Mouse (Mus musculus) cerebellum, postnatal 25 days (tissue): ENCODE measurements around the gene Fzr1.
A peak's percentile ranks its signal among the peaks of the same experiment; 100 is the strongest.

ENCODE experiments used
- DNase-seq, 2 experiments: peaks; one replicate each; pipeline ENCODE4 v3.0.0; 2021; ENCODE audit warnings: mixed read lengths in 2 of 2

Gene Fzr1

DNA sequence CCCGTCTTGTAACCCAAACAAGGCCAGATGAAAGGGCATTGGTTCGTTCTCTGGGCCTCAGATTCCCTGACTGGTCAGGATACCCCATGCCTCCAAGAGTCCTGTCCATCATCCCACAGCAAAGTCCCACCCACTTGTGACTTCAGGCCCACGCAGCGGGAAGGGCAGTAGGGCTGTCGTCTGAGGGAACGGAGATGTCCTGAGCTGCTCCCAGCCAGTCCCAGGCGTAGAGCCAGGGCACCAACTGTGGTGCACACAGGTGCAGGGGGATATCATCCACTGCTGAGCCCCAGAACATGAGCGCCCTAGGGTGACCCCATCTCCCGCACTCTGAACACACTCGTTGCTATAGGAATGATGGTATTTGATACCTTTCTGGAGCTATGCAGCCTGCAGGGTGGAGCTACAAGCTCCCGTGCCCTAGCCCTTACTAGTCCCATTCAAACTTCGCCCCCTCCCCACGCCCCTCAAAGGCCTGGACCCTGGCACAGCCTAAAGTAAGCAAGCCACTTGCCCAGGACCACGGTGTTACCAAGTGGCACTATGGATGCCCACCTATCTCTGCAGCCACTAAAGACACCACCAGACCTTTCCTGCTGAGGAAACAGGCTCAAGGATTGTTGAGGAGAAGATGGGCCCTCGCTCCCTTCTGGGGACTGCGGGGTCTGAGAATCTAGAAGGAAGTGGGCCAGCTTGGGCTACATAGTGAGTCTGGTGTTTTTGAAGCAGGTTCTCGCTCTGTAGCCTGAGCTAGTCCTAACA is 37.4 kb upstream of the Fzr1 start:
- peak; percentile 66 to 73 for DNase-seq

DNA sequence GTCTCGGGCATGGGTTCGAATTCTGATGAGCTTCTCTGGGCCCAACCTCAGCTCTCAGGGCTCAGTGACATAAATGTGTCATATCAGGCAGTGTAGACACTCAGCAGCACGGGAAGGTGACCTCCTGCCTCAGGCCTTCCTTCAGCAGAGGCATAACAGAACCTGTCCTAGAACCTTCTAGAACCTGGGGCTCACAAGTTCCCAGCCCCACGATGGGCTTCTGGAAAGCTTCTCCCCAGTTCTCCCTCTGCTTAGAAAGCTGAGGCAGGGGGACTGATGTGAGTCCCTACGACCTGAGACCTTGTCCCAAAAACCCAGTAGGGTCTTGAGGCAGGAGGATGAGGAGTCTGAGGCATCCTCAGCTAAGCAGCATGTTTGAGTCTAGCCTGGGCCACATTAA is 36.8 kb upstream of the Fzr1 start:
- no peak for DNase-seq

DNA sequence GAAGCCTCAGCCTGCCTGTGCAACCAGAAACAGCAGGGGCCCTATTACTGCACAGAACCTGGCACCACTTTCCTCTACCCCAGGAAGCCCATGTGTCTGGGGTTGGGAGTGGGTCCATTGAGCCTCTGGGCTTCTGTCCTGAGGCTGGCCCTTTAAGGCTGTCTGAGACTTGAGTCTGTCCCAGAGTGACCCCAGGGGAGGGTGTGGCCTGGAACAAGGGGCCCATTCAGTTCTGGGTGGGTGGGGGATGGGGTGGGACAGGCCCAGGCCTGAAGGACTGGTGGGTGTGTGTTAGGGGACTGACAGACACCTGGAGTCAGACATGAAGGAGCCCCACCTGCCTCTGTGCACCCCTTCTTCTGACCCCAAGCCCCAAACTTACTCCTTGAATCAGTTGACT is 36.4 kb upstream of the Fzr1 start:
- no peak for DNase-seq

DNA sequence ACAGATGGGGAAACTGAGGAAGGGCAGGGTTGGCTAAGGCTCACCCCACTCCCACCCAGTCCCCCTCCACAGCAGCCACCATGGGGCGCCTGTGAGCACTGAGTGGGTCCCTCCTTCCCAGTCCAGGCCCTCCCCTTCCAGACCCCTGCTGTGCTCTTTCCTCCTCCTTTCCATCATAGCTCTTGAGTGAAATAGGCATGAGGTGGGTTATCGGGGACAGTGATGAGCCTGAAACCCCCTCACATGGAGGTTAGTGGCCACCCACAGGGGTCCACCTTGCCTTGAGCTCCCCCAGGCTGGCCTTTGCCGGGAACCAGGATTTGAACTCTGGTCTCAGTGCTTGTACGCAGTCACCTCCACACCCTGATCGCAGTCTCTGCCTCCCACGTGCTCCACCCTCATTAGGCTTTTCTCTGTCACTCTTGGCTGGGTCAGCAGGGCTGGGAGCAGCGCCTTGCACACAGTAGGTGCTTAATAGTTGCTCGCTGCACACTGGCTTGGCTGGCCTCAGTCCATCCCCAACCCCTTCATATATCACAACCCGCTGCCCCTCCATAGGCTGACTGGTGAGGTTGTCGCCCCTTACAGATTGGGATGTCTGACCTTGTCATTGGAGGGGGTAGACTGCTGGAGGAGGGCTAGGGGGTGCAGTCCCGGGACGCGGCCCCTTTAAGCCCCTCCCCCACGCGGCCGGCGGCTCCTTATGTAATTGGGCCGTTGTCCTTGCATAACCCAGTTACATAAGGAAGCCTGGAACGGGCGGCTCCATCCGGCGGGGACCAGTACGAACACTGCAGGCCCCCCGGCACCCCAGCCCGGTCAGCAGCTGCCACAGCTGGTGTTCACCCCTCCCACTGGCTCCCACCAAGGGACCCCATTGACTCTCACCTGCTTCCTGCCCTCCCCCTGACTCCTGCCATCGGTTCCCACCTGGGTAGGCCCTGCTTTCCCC is 35.3 kb upstream of the Fzr1 start:
- peak; percentile 89 to 91 for DNase-seq

DNA sequence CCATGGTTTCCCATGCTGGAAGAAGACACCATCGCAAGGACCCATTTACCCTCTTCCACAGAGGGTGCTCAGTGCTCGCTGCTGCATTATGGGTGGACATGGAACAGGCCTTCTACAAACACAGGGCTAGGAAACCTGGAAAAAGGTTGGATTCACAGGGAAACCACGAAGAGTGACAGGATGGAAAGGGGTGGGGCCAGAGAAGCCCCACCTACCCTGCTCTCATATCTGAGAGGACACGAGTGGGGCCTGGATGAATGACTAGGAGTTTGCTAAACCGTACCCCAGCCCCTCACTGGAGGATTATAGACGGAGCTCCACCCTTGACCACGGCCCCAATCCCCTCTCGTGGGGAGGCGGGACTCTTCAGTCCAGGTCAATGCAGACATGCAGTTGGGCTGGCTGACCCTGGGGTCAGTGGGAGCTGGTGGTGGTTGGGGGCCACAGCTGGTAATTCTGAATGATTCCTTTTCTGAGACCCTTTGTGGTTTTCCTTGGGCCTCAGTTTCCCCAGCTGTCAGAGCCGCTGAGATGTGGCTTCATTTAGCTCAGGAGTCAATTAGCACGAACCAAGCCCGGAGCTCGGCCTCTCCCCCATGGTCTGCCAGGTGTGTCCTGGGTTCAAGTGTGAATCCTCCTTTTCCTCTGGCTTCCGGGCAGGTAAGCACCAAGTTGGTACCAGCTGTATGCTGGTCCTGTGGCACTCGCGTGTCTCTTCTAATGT is 34.4 kb upstream of the Fzr1 start:
- DNase-seq = peak in 1 of 2 experiments; percentile 64

DNA sequence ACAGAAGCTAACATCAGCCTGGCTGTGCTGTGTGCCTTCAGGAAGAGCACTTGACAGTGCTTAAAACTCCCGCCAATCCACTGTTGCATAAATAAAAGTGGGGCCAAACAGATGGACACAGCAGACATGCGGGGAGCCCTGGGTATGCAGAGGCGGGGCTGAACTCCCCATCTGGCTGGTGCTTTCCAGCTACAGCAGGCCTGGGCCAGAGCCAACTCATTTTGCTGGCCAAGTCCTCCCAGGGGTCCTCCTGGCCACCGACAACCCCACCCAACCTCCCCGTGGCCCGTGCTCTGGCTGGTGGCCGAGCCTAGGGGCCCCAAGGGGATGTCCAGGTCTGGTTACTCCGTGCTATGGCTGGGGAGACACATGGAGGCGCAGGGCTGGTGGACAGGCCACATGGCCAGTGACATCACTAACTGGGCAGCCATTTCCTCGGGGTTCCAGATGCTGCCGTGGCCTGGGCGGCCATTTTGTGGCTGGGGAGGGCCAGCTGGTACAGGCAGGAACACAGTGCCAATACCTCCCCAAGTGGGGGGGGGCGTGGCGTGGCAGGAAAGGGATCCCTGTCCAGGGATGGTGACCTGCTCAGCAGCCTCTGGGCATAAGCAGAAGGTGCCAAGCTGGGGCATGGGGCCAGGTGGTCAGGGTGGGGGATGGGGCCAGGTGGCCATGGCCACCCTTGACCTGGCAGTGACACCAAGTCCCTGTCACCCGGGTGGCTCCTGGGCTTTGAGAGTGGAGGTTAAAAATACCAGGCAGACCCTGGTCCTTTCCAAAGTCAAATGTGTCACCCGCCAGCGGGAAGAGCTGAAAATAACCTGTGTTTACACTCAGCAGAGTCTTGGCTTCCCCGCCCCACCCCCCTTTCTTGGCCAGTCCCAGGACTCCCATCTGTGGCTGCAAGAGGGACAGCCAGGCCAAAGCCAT is 33.4 kb upstream of the Fzr1 start:
- DNase-seq = peak; percentile 94

DNA sequence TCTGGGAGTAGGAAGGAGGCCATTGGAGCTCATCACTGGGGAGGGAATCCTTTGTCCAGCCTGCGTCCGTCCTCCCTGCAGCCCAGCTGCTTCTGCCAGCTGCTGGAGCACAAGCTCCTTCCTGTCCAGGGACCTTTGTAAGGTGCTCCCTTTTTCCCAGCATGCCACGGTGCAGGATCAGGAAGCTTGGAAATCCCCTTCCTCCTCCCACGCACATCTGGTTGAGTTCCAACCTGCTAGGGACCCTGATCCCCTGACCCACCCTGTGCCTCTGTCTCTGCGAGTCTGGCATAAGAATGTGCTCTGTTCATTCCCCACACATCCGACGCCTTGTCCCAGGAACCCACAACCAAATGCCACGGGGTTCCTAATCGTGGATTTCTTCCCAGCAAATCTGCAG is 32.7 kb upstream of the Fzr1 start:
- DNase-seq = no peak

DNA sequence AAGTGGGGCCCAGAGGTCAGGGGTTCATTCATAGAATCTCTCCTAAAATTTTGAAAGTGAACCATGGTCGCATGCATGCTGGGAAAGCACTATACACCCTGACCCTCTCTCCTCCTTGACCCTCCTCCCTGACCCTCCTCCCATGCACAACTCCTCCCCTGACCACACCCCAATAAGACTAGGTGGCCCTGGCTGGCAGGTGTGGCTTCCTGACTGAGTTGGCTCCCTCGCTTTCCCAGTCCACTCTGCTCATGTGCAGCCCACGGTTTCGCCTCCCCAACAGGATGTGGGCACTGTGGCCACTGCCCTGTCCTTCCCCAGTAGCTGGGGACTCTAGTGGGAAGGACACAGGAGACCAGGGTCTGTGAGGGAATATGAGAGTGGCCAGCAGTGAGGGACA is 32.0 kb upstream of the Fzr1 start:
- no peak for DNase-seq

DNA sequence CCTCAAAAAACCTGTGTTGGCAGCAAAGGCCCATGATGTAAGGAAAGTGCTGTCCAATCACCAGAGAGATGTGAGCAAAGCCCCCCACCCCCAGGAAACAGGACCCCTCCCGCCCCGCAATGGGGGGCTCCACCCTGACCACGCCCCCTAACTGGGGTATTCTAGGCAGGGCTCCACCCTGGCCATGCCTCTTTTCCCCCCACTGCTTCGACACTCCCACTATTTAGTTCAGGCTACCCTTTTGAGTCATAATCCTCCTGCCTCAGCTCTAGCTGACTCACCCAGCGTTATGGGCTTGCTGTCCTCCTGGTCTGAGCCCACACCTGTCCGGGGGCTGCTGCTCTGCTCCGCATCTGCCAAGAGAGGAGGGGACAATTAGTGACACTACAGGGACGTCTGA is 31.0 kb upstream of the Fzr1 start:
- DNase-seq = no peak

DNA sequence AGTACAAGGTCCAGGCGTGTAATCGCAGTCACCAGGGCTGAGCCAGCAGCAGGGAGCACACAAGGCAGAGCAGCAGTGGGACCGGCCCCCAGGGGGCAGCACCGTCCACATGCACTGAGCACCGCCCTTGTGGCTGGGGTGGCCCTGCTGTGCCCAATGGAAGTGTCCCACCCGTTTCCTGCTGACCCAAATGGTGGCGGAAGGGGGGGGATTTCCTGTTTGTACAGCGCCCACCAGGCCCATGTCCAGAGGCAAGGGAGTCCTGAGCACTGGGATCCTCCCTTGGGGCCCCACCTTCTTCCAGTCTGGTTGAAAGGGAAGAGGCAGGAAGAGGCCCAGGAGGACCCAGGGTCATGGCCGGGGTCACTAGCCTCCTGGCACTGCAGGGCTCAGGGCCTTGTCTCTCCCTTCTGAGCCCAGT is 30.6 kb upstream of the Fzr1 start:
- peak; percentile 73 to 84 for DNase-seq

DNA sequence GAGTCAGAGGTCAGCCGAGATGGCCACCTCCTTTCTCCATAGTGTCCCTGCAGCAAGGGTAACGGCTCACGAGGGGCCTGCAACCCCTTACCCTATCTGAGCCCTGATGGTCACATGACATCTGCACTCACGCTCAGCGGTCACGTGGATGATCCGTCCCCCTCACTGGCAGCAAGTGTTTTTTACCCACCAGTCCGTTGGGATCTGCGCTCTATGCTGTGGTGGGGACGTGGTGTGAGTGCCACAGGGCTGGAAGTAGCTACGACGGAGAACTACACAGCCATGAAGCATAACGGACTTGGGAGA is 30.1 kb upstream of the Fzr1 start:
- DNase-seq = no peak

DNA sequence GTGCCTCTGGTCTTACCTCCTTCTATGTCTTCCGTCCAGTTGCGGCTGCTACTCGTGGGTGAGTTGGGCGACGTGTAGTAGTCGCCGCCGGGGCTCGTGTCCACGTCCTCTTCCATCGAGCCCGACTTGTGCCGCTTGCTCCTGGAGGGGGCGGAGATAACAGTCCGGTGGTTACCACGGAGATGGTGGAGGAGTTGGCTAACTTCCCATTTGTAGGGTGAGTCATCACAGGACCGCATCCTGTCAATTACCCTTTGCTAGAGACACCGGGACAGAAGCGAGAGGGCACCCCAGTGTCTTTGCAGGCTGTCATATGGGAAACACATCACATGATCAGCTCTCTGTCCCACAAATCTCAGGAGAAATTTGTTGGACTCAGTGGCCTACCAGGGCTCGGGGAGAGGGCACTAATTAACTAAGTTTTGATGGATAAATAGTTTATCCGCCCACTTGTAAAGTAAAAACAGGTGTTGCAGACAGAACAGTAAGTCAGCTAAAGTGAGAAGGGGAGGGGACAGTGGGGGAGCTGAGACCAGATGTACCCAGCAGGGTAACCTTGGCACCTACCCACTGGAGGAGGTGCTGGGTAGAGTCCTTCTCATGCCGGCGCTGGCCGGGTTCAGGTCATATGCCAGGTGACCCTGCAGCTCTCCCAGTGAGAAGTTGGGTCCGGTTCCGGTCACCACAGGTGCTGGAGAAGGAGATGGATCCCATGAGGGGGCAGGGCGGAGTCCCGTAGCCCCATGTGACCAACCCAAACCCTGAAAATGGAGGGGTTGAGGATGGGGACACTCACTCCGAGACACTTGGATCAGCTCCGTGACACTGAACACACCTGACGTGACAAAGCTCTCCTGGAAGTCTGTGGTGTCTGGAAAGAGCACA is 29.5 kb upstream of the Fzr1 start:
- peak; percentile 86 to 88 for DNase-seq

DNA sequence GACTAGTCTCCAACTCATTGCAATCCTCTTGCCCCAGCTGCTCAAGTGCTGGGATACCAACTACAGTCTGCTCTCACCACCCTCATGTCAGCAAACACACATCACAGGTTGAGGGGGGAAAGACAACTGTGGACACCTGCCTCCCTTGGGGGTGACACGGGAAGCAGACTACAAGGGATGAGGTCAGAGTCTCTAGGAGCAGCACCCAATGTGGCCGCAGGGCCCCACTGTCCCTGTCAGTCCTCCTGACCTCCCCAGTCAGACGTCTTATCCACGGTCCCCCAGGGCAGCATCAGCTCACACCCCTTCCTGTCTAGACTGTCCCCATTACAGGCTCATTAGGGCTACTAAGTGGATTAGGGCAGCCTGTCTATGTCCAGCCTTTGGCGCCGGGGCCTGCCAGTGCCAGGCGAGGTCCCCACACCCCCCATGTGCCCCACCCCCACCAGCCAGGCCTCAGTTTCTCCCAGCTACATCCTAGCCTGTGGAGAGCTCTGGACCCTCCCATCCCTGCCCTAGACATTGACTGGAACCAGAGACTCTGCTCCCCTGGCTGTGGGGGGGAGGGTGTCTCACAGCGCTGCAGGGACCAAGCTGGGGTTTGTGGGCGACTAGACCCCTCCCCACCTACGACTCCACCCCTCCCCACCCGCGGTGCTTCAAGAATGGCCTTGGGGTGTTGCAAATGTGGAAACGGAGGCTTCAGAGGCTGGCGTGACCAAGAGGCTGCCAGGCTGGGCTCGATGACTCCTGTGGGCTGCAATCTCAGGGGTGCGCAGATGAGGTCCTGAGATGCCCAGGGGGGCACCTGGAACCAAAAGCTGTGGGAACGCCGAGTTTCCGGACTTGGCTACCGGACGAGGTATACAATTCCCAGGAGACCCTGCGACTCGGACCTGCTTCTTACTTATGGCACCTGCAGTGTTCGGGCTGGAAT is 28.5 kb upstream of the Fzr1 start:
- DNase-seq = peak in 1 of 2 experiments; percentile 58

DNA sequence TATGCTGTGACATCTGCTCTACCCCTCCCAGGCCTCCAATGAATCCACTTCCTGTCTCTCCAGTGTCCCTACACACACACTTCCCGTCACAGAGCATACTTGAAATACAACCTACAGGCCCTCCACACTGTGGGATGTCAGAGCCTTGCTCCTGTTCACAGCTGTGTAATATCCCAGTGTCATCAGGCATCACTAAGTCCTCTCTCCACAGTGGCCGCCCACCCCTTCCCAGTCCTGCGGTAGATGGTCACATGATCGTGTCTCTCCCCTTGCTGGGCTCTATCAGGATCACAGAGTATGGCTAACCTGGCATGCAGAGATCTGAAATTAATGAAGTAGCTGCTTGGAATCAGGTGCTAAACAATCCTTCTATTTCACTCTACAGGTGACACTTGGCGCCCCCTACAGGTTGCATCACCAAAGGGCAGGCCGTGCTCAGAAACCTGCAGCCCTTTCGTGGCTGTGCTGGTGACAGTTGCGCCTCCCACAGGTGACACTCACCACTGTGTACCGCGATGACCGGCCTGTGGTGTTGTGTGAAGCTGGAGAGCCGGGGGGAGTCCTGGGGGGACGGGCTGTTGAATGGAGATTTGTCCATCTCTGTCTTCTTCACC is 27.4 kb upstream of the Fzr1 start:
- DNase-seq = peak; percentile 84 to 92

DNA sequence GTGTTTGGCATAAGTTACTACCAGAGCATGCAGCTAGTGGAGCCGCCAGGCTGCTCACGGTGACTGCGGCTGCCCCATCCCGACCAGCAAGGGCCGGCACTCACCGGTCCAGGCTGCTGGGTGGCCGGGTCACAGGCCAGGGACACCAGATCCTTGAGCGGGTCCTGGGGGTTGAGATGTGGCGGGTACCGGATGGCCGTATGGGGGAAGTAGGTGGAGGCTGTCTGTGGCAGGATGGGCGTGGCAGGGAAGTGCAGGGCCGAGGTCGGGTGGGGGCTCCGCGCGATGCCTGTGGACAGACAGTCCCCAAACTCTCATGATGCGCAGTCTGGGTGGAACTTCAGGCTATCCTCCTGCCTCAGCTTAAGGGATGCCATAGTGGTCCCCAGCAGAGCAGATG is 26.4 kb upstream of the Fzr1 start:
- DNase-seq = no peak

DNA sequence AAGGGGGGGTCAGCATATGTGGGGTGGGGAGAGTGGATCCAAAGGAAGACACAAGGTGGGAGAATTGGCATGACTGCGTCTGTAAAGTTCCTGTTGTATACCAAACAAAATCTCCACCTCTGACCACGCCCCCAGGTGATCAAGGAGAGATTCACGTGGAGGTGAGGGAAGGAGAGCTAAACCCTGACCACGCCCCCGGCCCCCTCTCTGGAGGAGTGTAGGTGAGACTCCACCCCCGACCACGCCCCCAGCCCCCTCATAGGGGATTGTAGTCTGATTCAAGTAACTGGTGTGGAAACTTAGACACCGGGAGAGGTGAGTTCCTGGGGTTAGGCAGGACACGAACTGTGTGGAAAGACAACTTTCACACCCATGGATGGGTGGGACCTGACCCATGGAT is 25.8 kb upstream of the Fzr1 start:
- peak in 1 of 2 experiments; percentile 63 for DNase-seq

DNA sequence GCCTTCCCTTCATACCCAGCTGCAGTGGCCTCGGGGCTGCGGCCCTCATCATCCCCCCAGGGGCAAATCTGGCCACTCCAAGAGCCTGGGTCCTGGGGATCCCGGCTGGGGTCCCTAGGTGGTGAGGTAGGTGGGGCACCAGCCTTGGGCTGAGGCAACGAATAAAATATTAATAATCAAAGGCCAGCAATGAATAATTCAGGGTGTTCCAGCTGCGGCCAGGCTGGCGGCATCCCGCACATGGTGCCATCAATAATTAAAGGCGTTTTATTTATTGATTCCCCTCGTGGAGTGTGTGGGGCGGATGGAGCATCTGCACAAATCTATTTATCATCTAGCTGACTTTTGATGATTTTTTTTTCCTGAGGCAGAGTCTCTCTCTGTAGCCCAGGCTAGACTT is 25.2 kb upstream of the Fzr1 start:
- no peak for DNase-seq

DNA sequence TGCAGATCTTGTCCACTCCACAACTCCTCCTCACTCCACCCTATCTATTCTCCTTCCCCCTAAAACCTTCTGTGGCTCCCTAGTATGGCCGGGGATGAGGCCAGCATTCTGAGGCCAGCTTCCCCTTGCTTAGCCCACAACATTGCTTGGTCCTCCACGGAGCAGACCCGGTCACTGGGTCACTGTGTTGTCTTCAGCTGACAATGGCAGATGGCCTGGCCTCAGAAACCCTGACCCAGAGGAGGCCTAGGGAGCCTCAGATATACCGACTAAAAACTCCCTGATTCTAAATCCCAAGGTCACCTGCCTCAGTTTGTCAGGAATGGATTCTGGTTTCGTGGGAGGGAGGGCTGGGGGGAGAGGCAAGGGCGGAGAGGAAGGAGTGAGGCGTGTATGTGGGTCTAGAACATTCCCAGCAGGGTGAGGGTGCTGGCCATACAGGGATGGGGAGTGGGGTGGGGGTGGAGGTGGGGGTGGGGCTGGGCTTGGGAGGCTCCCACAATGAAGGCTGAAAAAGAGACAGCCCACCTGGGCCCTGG is 24.0 kb upstream of the Fzr1 start:
- peak in 1 of 2 experiments; percentile 63 for DNase-seq

DNA sequence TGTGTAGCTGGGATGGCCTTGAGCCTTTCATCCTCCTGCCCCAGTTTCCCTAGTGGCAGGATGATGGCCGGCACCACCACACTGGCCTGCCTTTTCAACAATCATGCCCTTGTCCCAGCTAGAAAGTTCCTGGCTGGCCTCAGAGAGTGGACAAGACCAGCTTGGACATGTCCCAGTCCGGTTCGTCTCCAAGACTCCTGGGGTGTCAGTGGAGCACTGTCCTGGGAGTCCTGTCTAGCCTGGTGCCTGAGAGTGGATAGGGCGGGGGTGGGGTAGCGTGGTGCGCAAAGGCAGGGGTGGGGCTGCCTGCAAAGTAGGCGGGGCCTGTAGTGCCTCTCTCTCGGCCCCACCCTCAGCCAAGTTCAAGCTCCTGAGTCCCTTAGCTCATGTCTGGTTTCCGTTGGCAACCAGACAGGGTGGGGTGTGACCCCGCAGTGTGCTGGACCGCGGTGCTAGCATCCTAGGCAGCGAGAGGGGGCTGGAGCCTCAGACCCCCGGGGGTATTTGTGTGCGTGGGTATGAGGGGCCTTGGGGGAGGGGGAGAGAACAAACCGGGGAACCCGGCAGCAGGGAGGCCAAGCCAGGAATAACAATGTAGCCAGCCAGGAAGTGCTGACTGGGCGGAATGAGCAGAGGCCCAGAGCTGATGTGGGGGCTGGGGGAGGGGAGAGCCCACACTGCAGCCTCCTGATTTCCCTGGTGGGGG is 23.4 kb upstream of the Fzr1 start:
- DNase-seq = peak; percentile 72
